Mouse (Mus musculus) midbrain, embryonic 13.5 days (tissue): Measurements from ENCODE around the gene Kcnt1. TPM values are rescaled to one million over a fixed set of nuclear protein-coding genes. Genes with fewer than 3 reads are reported as not detected.
"Not testable (repeated sequence)": the region's sequence is repeated elsewhere in the genome, so short reads cannot be mapped to it uniquely, and the experiment has no call there.

ENCODE experiments used
- ATAC-seq: fragments of 200-750 bp; cut with Nextera tagmentation; 2 replicates; pipeline ENCODE4 v1.8.0; 2017; ENCODE audit warnings: mild to moderate bottlenecking, moderate TSS enrichment, moderate library complexity
- H3K27ac ChIP-seq: fragments of 300-500 bp; sonication (generic); 2 replicates; pipeline ENCODE4 v1.5.1; 2015; ENCODE audit warnings: inconsistent platforms, mild to moderate bottlenecking, moderate library complexity
- H3K27me3 ChIP-seq: fragments of 300-500 bp; sonication (generic); 2 replicates; pipeline ENCODE4 v1.6.1; 2015; ENCODE audit warnings: mild to moderate bottlenecking, inconsistent platforms
- H3K36me3 ChIP-seq: fragments of 300-500 bp; sonication (generic); 2 replicates; pipeline ENCODE4 v1.6.1; 2015; ENCODE audit warnings: mild to moderate bottlenecking, inconsistent platforms
- H3K4me1 ChIP-seq: fragments of 300-500 bp; sonication (generic); replicated peaks from 2 replicates; pipeline ENCODE4 v1.6.1; 2015; ENCODE audit warnings: inconsistent platforms
- H3K4me2 ChIP-seq: fragments of 300-500 bp; sonication (generic); replicated peaks from 2 replicates; pipeline ENCODE4 v1.6.1; 2015; ENCODE audit warnings: moderate library complexity, mild to moderate bottlenecking, inconsistent platforms
- H3K4me3 ChIP-seq: fragments of 300-500 bp; sonication (generic); replicated peaks from 2 replicates; pipeline ENCODE4 v1.5.1; 2015; ENCODE audit warnings: mild to moderate bottlenecking, inconsistent platforms
- H3K9ac ChIP-seq: fragments of 300-500 bp; sonication (generic); replicated peaks from 2 replicates; pipeline ENCODE4 v1.6.1; 2015; ENCODE audit warnings: mild to moderate bottlenecking, inconsistent platforms
- H3K9me3 ChIP-seq: fragments of 300-500 bp; sonication (generic); 2 replicates; pipeline ENCODE4 v1.6.1; 2016; ENCODE audit warnings: mild to moderate bottlenecking, inconsistent platforms
- WGBS: fragments of 180-500 bp; shearing (Covaris S2); methylation state at CpG from one replicate; pipeline ENCODE4 v1.1.7; 2015; 5-methylcytosine and 5-hydroxymethylcytosine counted together
- polyA plus RNA-seq: library from polyadenylated mRNA; unstranded; fragments of >200 nt; fragmentation: Nextera tagmentation; extraction: Ambion mirVana; gene quantifications from 2 replicates; pipeline ENCODE4 v1.2.1, GENCODE M21; 2015

Kcnt1 gene
- 4.4 and 5.9 TPM in 2 replicates for polyA plus RNA-seq

- peak within 1 kb of the TSS; percentile 61 for H3K4me3 ChIP-seq
- H3K27ac ChIP-seq: no peak within 1 kb of the TSS
- peak within 1 kb of the TSS; percentile 99 for H3K4me2 ChIP-seq
- peaks cover 33% of the 10 kb centered on the region for H3K27me3 ChIP-seq
- under 1% methylated on average over 46 of the region's 53 CpGs for WGBS
- ATAC-seq: peak; percentile 57
- H3K9ac ChIP-seq: peak within 1 kb of the TSS; percentile 71
- no peaks in the 10 kb centered on the region for H3K9me3 ChIP-seq
- H3K36me3 ChIP-seq: no peaks in the 10 kb centered on the region
- H3K4me1 ChIP-seq: peaks cover 18% of the 10 kb centered on the region
Observed at GRCm38 (mm10) chr2:25863337-25864131, at the start of gene Kcnt1. Gene Kcnt1 (plus strand): TSS chr2:25863734.

GRCm38 (mm10) chr2:25815748-25816147 lies 47.8 kb upstream of the Kcnt1 start, which contains the start of gene Glt6d1:
Gene Glt6d1 (minus strand): TSS chr2:25815848.
- not testable (repeated sequence) for H3K4me3 ChIP-seq, H3K27me3 ChIP-seq, H3K36me3 ChIP-seq, ATAC-seq, H3K4me1 ChIP-seq, H3K9me3 ChIP-seq, H3K4me2 ChIP-seq, H3K27ac ChIP-seq, H3K9ac ChIP-seq
- 79% methylated on average over 1 of the region's 1 CpGs for WGBS

GRCm38 (mm10) chr2:25822806-25823205 lies 40.7 kb upstream of the Kcnt1 start, which contains the start of gene Lcn9:
Gene Lcn9 (plus strand): TSS chr2:25823153.
- Histone ChIP-seq H3K27me3 (no peaks in the 10 kb centered on the region), H3K27ac (no peak within 1 kb of the TSS), H3K9ac (no peak within 1 kb of the TSS), H3K4me2 (no peak within 1 kb of the TSS), H3K9me3 (no peaks in the 10 kb centered on the region), H3K4me3 (no peak within 1 kb of the TSS), H3K4me1 (no peaks in the 10 kb centered on the region), H3K36me3 (no peaks in the 10 kb centered on the region)
- ATAC-seq: no peak
- WGBS: 93% methylated on average over 1 of the region's 1 CpGs

- Histone ChIP-seq H3K4me3 (no peak overlapping the region), H3K4me1 (no peaks in the 10 kb centered on the region), H3K9me3 (no peaks in the 10 kb centered on the region), H3K27me3 (no peaks in the 10 kb centered on the region), H3K27ac (no peak overlapping the region), H3K4me2 (no peak overlapping the region), H3K9ac (no peak overlapping the region), H3K36me3 (no peaks in the 10 kb centered on the region)
- ATAC-seq: no peak
- 91% methylated on average over 3 of the region's 3 CpGs for WGBS
Observed at GRCm38 (mm10) chr2:25824751-25825150, 38.8 kb upstream of the Kcnt1 start.

GRCm38 (mm10) chr2:25828344-25828947 lies 35.1 kb upstream of the Kcnt1 start:
- no peak overlapping the region for H3K4me2 ChIP-seq
- H3K4me1 ChIP-seq: no peaks in the 10 kb centered on the region
- no peak overlapping the region for H3K4me3 ChIP-seq
- H3K27me3 ChIP-seq: no peaks in the 10 kb centered on the region
- no peaks in the 10 kb centered on the region for H3K9me3 ChIP-seq
- WGBS: 81% methylated on average over 8 of the region's 8 CpGs
- no peak overlapping the region for H3K9ac ChIP-seq
- no peaks in the 10 kb centered on the region for H3K36me3 ChIP-seq
- H3K27ac ChIP-seq: no peak overlapping the region
- ATAC-seq: no peak

GRCm38 (mm10) chr2:25830786-25831185 lies 32.7 kb upstream of the Kcnt1 start:
- no peaks in the 10 kb centered on the region for H3K36me3 ChIP-seq
- ATAC-seq: no peak
- H3K4me1 ChIP-seq: no peaks in the 10 kb centered on the region
- H3K4me2 ChIP-seq: no peak overlapping the region
- no peaks in the 10 kb centered on the region for H3K9me3 ChIP-seq
- no peak overlapping the region for H3K27ac ChIP-seq
- H3K27me3 ChIP-seq: no peaks in the 10 kb centered on the region
- no peak overlapping the region for H3K9ac ChIP-seq
- WGBS: 86% methylated on average over 3 of the region's 3 CpGs
- H3K4me3 ChIP-seq: no peak overlapping the region

- Histone ChIP-seq H3K4me3 (no peak overlapping the region), H3K27me3 (no peaks in the 10 kb centered on the region), H3K36me3 (no peaks in the 10 kb centered on the region), H3K4me1 (no peaks in the 10 kb centered on the region), H3K27ac (no peak overlapping the region), H3K9ac (no peak overlapping the region), H3K4me2 (no peak overlapping the region), H3K9me3 (no peaks in the 10 kb centered on the region)
- WGBS: 48% methylated on average over 5 of the region's 5 CpGs
- ATAC-seq: peak; percentile 84
Observed at GRCm38 (mm10) chr2:25836291-25836690, 27.2 kb upstream of the Kcnt1 start.

- Histone ChIP-seq H3K9me3 (no peaks in the 10 kb centered on the region), H3K9ac (no peak overlapping the region), H3K36me3 (no peaks in the 10 kb centered on the region), H3K27me3 (no peaks in the 10 kb centered on the region), H3K4me1 (no peaks in the 10 kb centered on the region), H3K4me2 (no peak overlapping the region), H3K4me3 (no peak overlapping the region), H3K27ac (no peak overlapping the region)
- ATAC-seq: no peak
- WGBS: 73% methylated on average over 4 of the region's 4 CpGs
Observed at GRCm38 (mm10) chr2:25842161-25842560, 21.4 kb upstream of the Kcnt1 start.

- no peak overlapping the region for H3K27ac ChIP-seq
- no peaks in the 10 kb centered on the region for H3K27me3 ChIP-seq
- 57% methylated on average over 1 of the region's 1 CpGs for WGBS
Observed at GRCm38 (mm10) chr2:25842758-25843157, 20.8 kb upstream of the Kcnt1 start.

GRCm38 (mm10) chr2:25844097-25844496 lies 19.4 kb upstream of the Kcnt1 start:
- 89% methylated on average over 3 of the region's 3 CpGs for WGBS
- Histone ChIP-seq H3K36me3 (no peaks in the 10 kb centered on the region), H3K4me3 (no peak overlapping the region), H3K4me2 (no peak overlapping the region), H3K9me3 (no peaks in the 10 kb centered on the region), H3K27ac (no peak overlapping the region), H3K4me1 (no peaks in the 10 kb centered on the region), H3K27me3 (no peaks in the 10 kb centered on the region), H3K9ac (no peak overlapping the region)
- ATAC-seq: no peak

More at GRCm38 (mm10) chr2:25842758-25843157, 20.8 kb upstream of the Kcnt1 start:
- H3K4me1 ChIP-seq: no peaks in the 10 kb centered on the region
- no peak overlapping the region for H3K9ac ChIP-seq
- no peak overlapping the region for H3K4me3 ChIP-seq
- no peak overlapping the region for H3K4me2 ChIP-seq
- H3K9me3 ChIP-seq: no peaks in the 10 kb centered on the region
- ATAC-seq: no peak
- H3K36me3 ChIP-seq: no peaks in the 10 kb centered on the region

GRCm38 (mm10) chr2:25846516-25846915 lies 17.0 kb upstream of the Kcnt1 start:
- WGBS: 87% methylated on average over 8 of the region's 8 CpGs

GRCm38 (mm10) chr2:25847226-25847625 lies 16.3 kb upstream of the Kcnt1 start, which contains the start of gene Sohlh1:
Gene Sohlh1 (minus strand): TSS chr2:25847248.
- no peaks in the 10 kb centered on the region for H3K36me3 ChIP-seq

More at GRCm38 (mm10) chr2:25846516-25846915, 17.0 kb upstream of the Kcnt1 start:
- Histone ChIP-seq H3K27me3 (no peaks in the 10 kb centered on the region), H3K9me3 (no peaks in the 10 kb centered on the region), H3K27ac (no peak overlapping the region), H3K4me3 (no peak overlapping the region), H3K4me1 (no peaks in the 10 kb centered on the region), H3K9ac (no peak overlapping the region), H3K4me2 (no peak overlapping the region), H3K36me3 (no peaks in the 10 kb centered on the region)
- no peak for ATAC-seq

More at GRCm38 (mm10) chr2:25847226-25847625, 16.3 kb upstream of the Kcnt1 start, which contains the start of gene Sohlh1:
- no peak for ATAC-seq
- Histone ChIP-seq H3K4me2 (no peak within 1 kb of the TSS), H3K27ac (no peak within 1 kb of the TSS), H3K4me1 (no peaks in the 10 kb centered on the region), H3K9ac (no peak within 1 kb of the TSS), H3K4me3 (no peak within 1 kb of the TSS), H3K27me3 (no peaks in the 10 kb centered on the region), H3K9me3 (no peaks in the 10 kb centered on the region)
- 86% methylated on average over 12 of the region's 16 CpGs for WGBS
